Mouse (Mus musculus) hindlimb bud, embryonic 11.5 days (tissue): ENCODE measurements around the gene Atrn.
"Not testable (repeated sequence)": the region's sequence is repeated elsewhere in the genome, so short reads cannot be mapped to it uniquely, and the experiment has no call there.

Source experiments
- DNase-seq: peaks from one replicate; pipeline ENCODE4 v3.0.0-alpha.2; 2012; ENCODE audit warnings: low read depth, low spot score; ENCODE audit errors: extremely low spot score

The Atrn gene

DNA sequence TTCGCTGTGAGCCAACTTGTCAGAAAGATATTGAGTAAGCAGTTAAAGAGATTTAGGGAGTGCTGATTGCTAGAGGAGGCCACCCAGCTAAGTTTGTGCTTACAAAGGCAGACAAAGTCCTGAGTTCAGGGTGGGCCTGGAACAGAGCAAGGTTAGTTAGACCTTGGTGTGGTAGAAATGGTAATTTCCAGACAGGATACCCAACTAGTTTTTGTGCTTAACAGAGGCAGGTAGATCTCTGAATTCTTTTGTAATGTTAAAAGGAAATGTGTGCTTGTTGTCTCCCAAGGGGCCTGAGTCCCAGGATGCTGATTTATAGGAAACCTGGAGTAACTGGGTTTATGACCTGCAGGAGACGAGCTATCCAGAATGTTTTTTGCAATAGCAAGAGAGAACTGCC is 52.6 kb downstream of the Atrn start:
- no peak for DNase-seq

DNA sequence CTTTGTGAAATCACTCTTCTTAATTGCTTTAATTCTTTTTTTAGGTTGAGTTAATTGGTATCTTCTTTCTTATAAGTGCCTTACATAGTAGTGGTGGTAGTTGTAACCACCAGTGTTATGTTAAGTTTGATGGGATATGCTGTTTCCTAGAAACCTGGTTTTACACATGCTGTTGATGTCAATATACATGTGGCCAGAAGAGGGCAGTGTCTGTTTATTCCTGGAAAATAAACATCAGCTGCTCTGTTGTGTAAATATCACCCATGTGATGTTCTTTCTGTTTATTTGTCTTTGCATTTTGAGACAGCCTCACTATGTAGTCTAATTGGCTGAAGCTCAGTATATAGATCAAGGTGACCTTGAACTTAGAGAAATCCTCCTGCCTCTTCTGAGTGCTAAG is 55.6 kb downstream of the Atrn start:
- DNase-seq: peak; percentile 16

DNA sequence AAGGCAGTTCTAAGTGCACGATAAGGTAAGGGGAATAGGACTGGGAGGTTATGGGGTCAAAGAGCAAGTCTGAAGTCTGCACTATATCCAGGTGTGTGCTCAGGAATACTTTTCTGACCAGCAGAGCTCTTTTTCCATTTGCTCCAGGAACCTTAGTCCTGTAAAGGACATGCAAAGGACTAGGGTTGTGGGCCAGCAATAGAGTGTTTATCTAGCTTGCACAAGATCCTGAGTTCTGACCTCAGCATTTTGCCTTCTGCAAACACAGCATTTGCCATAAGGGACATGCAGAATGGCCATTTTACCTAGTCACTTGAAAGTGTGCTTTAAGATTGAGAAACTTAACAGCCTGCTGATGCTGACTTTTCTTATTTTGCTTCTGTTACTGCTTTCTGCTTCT is 58.7 kb downstream of the Atrn start:
- DNase-seq: no peak

DNA sequence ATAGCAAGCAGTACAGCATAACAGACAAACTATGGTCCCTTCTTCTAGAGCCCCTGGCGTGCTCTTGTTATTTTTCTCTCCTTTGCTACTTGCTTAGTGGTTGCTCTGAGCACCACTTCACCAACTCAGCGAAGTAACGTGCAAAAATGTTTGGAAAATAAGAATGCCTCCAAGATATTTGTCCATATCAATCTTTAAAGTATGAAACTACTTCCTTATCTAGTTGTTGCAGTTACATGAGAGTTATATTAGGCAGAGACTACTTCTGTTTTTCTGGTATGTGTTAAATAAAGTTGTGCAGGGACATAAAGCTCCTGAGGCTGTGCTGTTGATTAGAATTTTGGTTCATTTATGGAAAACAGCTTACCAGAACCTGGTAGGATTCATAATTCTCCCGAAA is 64.7 kb downstream of the Atrn start:
- no peak for DNase-seq

DNA sequence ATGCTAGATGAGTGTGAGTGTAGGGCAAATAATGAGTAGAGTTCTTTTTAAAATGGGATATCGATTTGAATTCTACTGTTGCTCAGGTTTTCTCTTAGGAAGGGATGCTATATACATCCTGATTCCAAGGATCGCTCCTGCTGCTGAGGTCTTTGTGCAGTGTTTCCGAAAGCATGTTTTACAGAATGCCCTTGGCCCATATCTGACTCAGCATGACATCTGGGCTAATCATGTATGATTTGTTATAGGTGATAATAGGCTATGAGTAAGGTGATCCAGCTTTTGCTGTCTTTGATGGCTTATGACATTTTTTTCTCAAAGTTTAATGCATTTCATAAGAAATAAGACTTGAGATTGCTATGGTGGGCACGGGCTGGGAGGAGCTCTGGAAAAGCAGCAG is 66.1 kb downstream of the Atrn start:
- DNase-seq: no peak

DNA sequence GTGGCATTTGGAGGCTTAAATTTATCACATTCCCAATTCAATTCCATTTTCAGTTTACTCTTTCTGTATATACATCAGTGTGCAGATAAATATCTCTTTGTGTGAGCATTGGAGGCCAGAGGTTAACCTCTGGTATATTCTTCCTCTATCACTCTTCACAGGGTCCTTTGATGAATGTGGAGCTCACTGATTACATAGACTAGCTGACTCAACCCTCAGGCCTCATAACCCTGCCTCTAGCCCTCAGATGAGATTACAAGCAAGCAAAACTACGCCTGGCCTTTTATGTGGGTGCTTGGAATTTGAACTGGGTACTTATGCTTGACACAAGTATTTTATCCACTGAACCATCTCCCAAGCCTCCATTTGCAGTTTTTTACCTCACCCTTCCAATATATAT is 68.6 kb downstream of the Atrn start:
- DNase-seq: no peak

DNA sequence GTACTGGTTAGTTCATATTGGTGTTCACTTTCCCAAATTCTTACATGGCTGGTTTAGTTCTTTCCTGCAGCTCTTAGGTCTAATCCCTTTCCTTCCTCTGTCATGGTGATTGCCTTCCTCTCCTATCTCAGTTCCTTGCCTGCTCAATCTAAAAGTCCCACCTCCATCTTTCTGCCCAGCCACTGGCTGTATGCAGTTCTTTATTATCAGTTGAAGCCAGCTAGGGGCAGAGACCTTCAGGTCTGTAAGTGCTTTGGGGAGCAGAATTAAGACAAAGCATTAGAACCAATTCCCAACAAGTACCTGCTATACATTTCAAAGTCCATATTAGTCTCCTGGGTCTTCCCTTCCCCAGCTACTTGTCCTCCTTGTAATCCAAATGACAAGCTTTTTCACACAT is 71.3 kb downstream of the Atrn start:
- no peak for DNase-seq

DNA sequence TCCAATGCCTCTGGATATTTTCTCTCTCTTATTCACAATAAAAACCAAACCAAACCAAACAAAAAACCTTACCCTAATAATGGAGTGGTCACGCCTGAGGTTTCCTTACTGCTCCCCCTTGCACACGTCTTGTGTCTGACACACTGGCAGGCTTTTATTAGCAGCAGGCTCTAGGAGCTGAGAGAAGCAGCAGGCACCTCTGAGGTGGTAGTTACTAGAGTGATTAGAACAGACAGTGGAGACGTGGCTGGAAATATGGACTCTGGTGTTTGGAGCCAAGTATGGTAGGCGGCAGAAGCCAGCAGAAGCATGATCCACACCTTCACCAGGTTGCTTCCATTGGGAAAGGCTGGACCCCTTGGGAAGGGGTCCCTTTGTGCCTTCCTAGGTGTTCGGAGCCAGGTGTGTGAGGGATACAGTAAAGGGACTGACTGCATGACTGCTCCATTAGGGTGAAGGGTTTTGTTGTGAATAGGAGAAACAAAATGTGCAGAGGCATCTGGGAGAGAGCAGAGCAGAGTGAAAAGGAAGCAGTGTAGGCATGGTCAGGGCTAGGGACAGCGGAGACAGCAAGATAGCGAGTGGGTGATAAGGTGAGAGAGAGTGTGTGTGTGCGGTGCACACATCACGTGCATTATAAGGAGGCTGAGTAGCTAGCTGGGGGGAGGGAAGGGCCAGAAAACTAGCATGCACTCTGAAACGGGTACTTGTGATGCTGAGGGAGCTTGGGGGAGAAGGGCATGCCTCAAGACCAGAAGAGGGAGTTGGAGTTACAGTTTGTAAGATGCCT is 72.0 kb downstream of the Atrn start:
- no peak for DNase-seq

DNA sequence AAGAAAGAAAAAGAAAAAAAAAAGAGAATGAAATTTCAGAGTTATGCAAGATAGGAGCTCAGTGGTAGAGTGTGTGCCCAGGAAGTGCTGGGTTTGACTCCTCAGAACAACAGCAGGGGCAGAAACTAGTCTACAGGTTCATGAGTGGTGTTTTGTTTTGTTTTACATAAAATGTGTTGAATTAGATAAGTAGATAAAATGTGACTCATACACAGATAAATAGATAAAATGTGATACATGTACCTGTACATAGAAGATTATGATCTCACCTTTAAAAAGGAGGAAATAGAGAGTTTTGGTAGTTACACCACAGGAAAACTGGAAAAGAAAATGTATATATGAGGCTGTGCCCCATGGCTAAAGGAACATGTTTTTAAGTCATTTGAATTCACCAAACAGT is 72.8 kb downstream of the Atrn start:
- DNase-seq: no peak

DNA sequence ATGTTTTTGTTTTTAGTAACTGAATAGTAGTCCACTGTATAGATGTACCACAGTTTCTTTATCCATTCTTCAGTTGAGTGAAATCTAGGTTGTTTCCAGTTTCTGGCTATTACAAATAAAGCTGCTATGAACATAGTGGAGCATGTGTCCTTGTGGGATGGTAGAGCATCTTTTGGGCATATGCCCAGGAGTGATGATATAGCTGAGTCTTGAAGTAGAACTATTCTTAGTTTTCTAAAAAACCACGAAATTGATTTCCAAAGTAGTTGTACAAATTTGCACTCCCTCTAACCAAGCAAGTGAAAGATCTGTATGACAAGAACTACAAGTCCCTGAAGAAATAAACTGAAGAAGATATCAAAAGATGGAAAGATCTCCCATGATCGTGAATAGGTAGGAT is 86.5 kb downstream of the Atrn start:
- DNase-seq: no peak

DNA sequence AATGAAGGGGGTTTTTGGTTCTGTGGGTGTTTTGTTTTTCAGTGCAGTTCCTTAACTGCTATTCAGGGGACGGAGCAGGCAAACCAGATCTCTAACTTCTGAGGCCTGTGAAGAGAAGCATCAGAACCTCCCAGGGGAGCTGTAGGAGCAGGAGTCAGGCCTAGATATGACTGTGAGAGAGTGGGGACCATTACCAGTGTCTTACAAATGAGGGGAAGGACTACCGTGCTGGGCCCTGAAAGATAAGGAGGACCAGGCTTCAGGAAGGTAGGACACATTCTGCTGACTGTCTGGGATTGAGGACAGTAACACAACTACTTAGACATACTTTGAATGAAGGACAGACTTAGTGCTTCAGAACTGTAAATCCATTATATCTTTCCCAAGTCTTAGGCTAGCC is 102.8 kb downstream of the Atrn start:
- DNase-seq: no peak

DNA sequence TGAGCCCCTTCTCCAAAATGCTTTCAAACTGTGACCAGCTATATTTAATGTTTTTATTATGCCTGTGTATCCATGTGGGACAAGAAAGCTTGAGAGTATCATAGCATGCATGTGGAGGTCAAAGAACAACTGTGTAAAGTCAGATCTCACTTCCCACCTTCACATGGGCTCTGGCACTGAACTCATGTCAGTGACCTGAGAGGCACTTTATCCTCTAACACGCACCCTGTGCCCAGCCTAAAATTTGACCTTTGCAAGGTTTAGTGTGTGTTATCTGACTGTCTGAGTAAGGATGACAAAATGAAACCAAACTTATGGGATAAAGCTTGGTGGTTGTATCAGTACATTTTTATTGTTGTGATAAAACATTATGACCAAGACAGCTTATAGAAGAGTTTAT is 104.3 kb downstream of the Atrn start:
- DNase-seq: no peak

DNA sequence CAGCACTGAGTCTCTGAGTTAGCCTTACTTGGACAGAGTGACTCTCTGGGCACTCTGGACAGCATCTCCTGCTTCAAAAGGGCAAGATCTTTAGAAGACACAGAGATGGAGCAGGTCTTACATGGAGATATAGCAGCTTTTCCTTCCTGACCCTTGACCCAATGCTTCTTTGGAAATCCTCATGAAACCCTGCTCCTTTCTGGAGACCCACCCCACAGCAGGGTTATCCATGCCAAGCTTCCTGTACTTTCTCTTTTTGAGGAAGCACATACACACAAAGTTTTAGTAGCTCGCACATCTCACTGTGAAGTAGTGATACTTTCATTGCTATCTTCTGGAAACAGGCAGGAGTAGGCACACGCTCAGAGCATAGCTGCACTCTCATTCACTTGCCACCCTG is 118.9 kb downstream of the Atrn start:
- no peak for DNase-seq

DNA sequence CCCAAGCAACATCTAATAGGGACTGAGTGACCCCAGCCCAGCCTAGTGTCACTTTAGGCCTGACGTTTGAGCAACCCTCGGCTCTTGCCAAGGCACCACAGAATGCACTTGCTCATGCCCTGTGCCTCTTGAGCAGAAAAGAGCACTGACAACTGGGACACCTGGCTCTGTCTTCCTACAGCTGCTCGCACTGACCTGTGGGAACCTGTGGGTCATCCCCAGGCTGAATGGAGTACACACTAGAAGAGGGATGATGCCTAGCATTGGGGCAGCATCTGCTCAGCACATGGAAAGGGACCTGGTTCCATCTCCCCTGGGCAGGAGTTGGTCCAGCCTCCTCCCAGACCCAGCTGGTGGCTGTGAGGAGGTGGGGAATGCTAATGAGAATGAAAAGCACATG is 120.6 kb downstream of the Atrn start:
- no peak for DNase-seq

DNA sequence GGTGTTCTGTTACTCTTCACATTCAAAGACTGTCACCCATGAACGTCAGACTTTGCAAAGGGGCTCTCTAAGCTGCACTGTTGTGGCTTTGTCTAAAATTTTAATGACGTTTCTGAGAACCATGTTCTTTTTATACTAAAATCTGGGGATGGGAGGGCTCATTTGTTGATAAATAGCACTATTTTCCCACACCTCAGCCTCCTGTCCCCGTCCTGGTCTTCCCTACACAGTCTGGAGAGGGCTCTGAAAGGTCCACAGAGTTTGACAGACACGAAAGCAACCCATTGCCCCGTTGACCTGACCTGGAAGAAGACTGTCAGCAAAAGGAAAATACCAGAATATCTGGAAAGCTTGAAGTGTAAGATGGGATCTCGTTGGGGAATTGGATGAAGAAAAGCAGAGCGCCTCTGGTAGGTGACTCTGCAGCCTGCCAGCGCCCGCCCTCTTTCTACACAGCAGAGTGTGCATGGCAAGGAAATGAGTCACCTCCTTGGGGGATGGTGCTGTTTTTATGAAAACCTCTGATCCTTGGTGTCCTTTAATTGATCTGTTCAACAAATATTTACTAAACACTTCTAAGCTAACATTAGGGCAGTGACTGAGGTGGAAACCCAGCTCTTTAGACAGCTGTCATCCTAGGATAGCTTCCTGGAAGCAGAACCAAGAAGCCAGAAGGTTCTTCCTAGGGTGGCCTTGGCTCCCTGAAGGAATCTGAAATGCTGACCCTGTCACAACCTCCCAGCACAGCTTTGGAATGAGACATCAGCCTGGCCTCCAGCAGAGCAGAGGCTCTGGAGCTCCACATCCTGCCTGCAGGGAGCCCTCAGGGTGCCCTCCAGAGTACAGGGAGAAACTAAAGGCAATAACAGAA is 123.0 kb downstream of the Atrn start:
- DNase-seq: no peak

DNA sequence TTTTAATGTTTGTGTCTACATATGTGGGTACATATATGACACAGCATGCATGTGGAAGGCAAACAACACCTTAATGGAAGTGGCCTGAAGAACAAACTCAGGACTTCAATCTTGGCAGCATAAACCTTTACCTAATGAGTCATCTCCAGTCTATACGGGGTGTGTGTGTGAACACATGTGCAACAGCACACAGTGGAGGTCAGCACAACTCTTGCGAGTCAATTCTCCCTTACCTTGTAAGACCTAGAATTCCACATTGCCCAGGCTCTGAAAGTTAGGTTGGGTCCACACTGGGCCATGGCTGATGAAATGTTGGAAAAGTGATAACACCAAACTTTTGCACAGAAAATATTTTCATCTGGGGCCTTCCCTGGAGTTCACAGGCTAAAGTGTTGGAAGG is 124.3 kb downstream of the Atrn start:
- DNase-seq: no peak

DNA sequence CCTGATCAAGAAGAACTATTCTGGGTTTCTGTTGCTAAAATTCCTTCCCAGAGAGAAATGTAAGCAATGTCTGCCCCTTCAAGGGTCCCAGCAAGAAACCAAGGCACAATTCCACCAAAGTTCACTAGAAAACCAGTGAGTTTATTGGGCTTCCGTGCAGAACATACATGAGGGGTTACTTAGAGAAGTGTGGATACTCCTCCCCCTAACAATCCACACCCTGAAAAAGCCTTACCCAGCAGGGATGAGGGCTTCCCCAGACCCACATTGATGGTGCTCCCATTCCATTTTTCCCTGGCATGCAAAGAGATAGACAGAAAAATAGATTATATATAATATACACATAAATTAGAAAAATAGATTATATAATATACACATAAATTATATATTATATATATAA is 124.7 kb downstream of the Atrn start:
- no peak for DNase-seq

DNA sequence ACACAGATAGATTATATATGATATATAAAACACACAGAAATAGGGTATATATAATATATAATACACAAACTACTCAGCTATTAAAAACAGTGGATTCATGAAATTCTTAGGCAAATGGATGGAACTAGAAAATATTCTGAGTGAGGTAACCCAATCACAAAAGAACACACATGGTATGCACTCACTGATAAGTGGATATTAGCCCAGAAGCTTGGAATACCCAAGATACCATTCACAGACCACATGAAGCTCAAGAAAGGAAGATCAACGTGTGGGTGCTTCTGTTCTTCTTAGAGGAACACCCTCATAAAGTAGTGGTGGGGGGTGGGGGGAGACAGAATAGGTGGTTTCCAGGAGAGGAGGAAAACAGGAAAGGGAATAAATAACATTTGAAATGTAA is 125.1 kb downstream of the Atrn start:
- DNase-seq: not testable (repeated sequence)

DNA sequence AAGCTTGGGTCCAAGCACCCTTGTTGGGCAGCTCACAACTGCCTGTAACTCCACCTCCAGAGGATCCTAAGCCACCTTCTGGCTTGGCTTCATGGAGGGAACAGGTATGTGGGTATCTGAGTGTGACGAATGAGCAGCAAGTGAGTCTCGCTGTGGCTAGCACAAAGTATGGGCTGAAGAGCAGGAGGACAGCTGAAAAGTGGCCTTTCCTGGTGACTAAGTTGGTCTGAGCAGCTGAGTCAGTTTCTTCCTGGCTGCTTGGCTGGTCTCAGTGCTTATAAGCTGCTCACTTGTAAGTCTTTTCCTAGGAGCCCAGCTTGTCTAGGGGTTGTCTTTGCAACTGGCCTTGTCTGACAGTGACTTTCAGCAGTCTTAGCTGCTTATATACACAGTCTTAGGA is 130.0 kb downstream of the Atrn start:
- no peak for DNase-seq

DNA sequence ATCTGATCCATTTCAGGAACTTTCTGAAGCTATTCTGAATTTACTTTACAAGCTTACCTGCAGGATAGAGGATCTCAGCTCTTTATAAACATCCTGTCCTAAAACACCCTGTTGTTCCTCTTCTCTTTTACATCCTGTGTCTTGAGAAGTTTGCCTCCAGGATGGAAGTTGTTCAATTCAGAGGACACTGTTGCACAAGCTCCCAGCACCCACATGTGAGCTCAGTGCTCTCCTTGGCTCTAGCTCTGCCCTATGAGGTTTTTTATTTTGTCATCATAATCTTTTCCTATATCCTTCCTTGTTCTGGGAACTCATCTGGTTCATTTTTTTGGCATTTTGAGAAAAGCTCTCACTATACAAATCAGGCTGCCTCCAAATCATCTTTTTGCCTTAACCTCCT is 130.5 kb downstream of the Atrn start:
- no peak for DNase-seq

DNA sequence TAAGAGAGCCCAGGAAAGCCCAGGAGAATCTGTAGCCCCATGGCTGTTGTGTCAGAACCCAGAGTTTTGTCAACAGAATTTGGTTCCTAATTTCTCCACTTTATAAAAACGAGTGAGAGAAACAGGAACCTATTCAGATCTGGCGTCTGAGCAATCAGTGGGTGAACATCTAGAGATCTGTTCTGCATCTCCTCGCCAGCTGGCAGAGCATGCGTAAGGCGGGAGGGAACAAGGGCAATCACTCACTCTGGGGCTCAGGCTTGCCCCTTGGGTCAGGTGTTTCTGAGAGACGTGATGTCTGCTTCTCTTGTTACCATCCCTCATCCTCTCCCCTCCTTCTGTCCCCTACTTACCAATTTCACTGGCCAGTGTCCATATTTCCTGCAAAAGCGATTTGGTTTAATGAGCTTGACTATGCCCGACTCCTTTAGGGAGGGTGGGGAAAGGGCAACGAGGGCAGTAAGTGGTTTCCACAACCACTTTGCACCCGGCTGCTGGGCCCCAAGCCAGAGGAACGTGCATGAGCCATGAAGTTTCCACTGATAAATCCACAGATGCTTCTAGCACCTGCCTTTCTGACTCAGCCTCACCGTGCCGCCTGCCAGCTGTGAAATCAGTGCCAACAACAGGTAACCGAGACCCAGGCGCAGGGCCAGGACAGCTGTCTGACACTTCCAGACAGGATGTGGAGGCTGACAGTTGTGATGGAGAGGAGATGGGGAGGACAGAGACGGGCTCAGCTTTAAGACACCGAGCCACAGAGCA is 131.1 kb downstream of the Atrn start:
- no peak for DNase-seq

DNA sequence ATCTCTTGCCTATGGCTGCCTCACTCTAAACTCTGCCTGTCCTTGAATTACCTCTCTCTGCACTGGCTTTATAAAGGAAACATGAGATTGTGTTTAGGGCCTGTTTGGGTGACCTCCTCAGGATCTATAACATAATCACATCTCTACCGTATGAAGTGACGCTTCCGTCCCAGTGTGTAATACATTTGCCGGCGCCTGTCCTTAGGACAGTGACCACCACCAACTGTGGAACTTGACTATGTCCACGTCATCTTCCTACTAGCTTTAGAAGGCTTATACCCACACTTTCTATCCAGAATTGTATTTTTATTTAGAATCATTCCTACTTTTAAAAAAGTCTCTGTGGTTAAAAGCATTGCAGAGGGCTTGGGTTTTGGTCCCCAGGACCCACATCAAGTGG is 131.9 kb downstream of the Atrn start:
- DNase-seq: no peak
